Mouse (Mus musculus) kidney, adult 2 months (tissue): ENCODE results near the gene Sash3.

Experiments used
- CTCF ChIP-seq: fragments of 200-500 bp; conservative IDR thresholded peaks from 2 replicates; pipeline ENCODE4 v1.5.1; 2011; ENCODE audit warnings: low read depth, mild to moderate bottlenecking, control low read depth, low read length, moderate library complexity, mixed read lengths; ENCODE audit not compliant: insufficient read depth, insufficient read length
- POLR2A ChIP-seq: fragments of 200-500 bp; IDR thresholded peaks from one replicate; pipeline ENCODE4 v1.6.1; 2011; ENCODE audit warnings: low read depth, low read length, control low read depth

GRCm38 (mm10) chrX:48199026-48199425 lies 52.8 kb downstream of the Sash3 start:
- TF ChIP-seq CTCF (no peak), POLR2A (no peak)
